Mouse (Mus musculus) liver, adult (tissue): ENCODE data around the gene Cmtm8.
A peak's percentile ranks its signal among the peaks of the same experiment; 100 is the strongest.

Experiments
- GATA4 ChIP-seq: IDR thresholded peaks from 2 replicates; pipeline ENCODE4 v1.6.1; 2014; ENCODE audit warnings: mild to moderate bottlenecking, low read length; ENCODE audit not compliant: insufficient replicate concordance

Gene Cmtm8

GRCm38 (mm10) chr9:114797329-114798004, 46.5 kb downstream of the Cmtm8 start:
- TF ChIP-seq GATA4, result peak; percentile 22; the same call in 1 of the 2 replicates

- no peak for TF ChIP-seq GATA4
Observed at GRCm38 (mm10) chr9:114796473-114797050, 47.4 kb downstream of the Cmtm8 start.

GRCm38 (mm10) chr9:114794491-114794890, 49.5 kb downstream of the Cmtm8 start:
- no peak for TF ChIP-seq GATA4

GRCm38 (mm10) chr9:114793764-114794295, 50.1 kb downstream of the Cmtm8 start:
- TF ChIP-seq GATA4, result no peak

GRCm38 (mm10) chr9:114789989-114790388, 54.0 kb downstream of the Cmtm8 start:
- TF ChIP-seq GATA4, result no peak

- TF ChIP-seq GATA4, result no peak
Observed at GRCm38 (mm10) chr9:114789557-114789956, 54.4 kb downstream of the Cmtm8 start.

- TF ChIP-seq GATA4, result no peak
Observed at GRCm38 (mm10) chr9:114788697-114789096, 55.3 kb downstream of the Cmtm8 start.

GRCm38 (mm10) chr9:114787716-114788115, 56.2 kb downstream of the Cmtm8 start:
- TF ChIP-seq GATA4, result no peak

- TF ChIP-seq GATA4, result no peak
Observed at GRCm38 (mm10) chr9:114787134-114787533, 56.8 kb downstream of the Cmtm8 start.

- no peak for TF ChIP-seq GATA4
Observed at GRCm38 (mm10) chr9:114785432-114786125, 58.4 kb downstream of the Cmtm8 start.

GRCm38 (mm10) chr9:114781526-114782212, 62.3 kb downstream of the Cmtm8 start, which contains the start of gene Cmtm7:
Cmtm7 (minus strand) TSS chr9:114781856.
- no peak for TF ChIP-seq GATA4

GRCm38 (mm10) chr9:114780746-114781525, 63.0 kb downstream of the Cmtm8 start:
- no peak for TF ChIP-seq GATA4

- no peak for TF ChIP-seq GATA4
Observed at GRCm38 (mm10) chr9:114779984-114780745, 63.8 kb downstream of the Cmtm8 start.

- TF ChIP-seq GATA4, result no peak
Observed at GRCm38 (mm10) chr9:114778877-114779276, 65.1 kb downstream of the Cmtm8 start.

GRCm38 (mm10) chr9:114778047-114778390, 65.9 kb downstream of the Cmtm8 start:
- no peak for TF ChIP-seq GATA4
